Mouse (Mus musculus): ENCODE results near the gene Ube2g1. TPM values are rescaled to one million over a fixed set of nuclear protein-coding genes. Genes with fewer than 3 reads are reported as not detected.
"Not testable (repeated sequence)": the region's sequence is repeated elsewhere in the genome, so short reads cannot be mapped to it uniquely, and the experiment has no call there.

The Ube2g1 gene
- total RNA-seq, 2 experiments from 2014 or later, result 42.6 to 48.7 TPM

- DNase-seq, result peak; percentile 97 to 98
Measured at GRCm38 (mm10) chr11:72689551-72690510, 82.7 kb downstream of the Ube2g1 start, which contains the start of gene Ankfy1. Gene Ankfy1 (plus strand): TSS chr11:72690006.

- DNase-seq, result no peak
Measured at GRCm38 (mm10) chr11:72692353-72692752, 85.3 kb downstream of the Ube2g1 start.

- no peak for DNase-seq
Measured at GRCm38 (mm10) chr11:72695025-72695424, 87.9 kb downstream of the Ube2g1 start.

- DNase-seq, result no peak
Measured at GRCm38 (mm10) chr11:72696368-72696971, 89.4 kb downstream of the Ube2g1 start.

DNA sequence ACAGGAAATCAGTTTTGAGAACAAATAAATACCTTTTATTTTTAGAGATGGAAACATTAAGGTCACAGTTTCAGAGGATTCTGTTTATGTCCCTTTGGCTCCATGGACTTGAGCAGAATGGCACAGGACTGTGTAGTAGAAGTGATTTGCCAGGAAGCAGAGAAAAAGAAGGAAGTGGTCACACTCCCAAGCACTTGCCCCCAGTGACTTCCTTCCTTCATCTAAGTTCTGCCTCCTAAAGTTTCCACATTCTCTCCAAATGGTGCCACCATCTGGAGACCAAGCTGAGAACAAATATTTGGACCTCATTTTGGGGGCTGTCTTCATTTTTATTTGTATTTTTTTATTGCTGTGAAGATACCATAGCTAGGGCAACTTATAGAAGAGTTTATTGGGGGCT lies 90.2 kb downstream of the Ube2g1 start:
- DNase-seq, result no peak

- not testable (repeated sequence) for DNase-seq
Measured at GRCm38 (mm10) chr11:72705111-72705510, 98.0 kb downstream of the Ube2g1 start.

- peak in 1 of 2 experiments; percentile 17 for DNase-seq
Measured at GRCm38 (mm10) chr11:72712721-72713120, 105.6 kb downstream of the Ube2g1 start.

DNA sequence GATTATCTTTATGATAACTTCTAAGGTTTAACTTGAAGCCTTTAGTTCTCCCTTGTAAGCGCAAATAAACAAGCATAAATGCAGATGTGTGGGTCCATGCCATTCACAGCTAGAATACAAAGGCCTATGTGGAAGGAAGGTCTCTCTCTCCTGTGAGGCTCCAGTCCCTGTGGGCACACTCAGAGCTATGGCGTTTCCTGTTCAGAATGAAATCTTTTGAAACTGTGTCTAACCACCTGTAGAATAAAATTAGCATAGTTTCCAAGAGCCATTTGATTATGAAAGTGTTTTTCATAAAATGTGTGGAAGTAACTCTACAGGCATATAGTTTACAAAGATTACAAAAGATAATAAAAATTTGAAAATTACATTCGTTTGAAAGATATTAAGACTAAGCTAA lies 111.1 kb downstream of the Ube2g1 start:
- DNase-seq, result no peak

GRCm38 (mm10) chr11:72723165-72723564 lies 116.1 kb downstream of the Ube2g1 start:
- no peak for DNase-seq

DNA sequence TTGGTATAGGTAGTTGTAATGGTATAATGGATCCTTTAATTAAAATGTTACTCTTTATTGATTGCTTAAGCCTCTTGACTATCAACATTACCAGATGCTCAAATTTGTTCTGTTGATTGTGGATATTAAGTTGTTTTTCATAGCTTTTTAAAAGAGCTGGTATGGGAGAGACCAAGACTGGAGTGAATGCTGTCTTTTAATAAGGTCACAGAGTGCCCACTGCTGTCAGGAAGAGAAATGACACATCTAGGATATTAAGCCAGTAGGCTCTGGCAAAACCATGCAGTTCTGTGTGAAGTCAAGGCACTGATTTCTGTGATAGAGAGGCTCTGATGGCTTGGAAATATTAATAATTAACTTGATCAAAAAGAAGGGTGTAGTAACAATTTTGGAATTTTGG lies 116.8 kb downstream of the Ube2g1 start:
- DNase-seq, result peak in 1 of 2 experiments; percentile 22

DNA sequence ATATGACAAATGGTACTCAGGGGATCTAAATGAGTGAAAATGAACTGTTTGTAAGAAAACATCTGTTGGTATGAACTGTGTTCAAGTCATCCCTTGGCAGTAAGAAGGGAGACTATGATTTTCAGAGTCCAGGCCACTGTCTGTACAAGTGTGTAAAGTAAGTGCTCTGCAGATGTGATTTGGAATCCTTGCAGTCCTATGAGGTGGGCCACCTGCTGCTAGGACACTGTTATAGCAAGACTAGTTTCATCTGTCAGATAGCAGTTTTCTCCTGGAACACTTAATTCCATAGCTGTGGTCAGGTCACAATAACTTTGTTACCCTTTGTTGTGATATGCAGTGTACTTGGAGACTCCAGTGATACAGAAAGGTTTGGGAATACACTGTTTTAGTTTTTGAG lies 118.9 kb downstream of the Ube2g1 start:
- peak; percentile 17 to 20 for DNase-seq

DNA sequence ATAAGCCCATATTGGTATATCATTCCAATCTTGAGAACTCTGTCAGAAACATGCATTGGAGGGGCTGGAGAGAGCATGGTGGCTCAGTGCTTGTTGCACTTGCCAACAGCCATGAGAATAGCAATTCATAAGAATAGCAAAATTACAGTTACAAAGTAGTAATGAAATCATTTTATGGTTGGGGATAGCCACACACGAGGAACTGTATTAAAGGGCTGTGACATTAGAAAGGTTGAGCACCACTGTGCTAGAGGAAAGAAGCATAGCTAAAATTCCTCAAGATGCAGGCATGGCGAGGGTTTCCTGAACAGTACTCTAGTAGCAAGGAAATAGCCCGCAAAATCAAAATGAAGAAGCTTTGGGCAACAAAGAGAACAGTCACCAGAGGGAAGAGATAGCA lies 126.7 kb downstream of the Ube2g1 start:
- no peak for DNase-seq

DNA sequence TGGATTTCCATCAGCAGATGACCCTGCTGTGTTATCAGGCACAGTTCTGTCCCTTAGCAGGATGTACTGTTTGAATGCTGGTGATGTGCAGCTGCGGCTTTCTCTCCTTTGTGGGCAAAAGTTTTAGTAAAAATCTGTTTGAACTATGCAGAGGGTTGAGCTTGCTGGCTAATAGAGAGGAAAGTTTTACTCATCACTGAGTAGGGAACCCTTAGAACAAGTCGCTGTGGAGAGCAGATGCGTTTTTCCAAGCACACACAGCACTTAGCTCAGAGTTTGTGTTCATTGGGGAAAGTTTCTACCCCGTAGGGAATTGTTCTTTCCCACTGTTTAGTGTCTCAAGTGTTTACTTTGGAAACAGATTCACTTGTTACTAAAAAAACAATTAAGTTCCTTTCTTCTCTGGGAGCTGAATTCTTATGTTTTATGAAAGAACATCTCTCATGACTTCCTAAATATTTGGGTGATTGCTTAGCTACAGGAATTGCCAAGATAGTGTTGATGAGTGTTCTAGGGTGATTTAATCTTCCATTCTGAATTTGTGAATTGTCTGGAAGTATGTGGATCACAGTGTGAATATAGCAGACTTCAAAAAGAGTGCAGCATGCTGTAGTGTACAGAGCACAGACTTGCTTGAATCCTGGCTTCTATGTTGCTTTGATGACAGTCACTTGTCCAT lies 127.9 kb downstream of the Ube2g1 start:
- no peak for DNase-seq

DNA sequence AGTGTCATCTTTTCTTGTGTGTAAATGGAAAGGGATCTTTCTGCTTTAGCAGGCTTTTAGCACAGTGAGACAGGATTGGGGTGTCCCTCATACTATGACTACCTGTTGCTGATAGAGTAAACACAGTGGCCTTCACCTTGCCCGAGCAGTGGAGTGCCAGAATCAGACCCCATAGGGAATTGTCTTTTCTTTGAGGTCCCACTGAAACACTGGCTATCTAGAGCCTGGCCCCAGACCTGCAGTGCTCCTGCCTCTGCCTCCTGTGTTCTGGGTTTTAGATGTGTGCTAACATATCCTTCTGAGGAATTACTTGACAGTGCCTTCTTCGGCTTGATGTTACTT lies 128.4 kb downstream of the Ube2g1 start:
- no peak for DNase-seq

Small RNAs within 50 kb of the gene (microRNA-seq; reads per million reads assigned to microRNA genes)
- gene Gm25678, result not detected

Other genes with a start within 250 kb of the Ube2g1 start
- gene Tekt1, start 244.8 kb upstream of the Ube2g1 start, total RNA-seq (2021), result under 1 TPM; 0.26 to 0.40 TPM
- gene Smtnl2, start 195.6 kb upstream of the Ube2g1 start, total RNA-seq (2021), result 1 to 10 TPM; 1.7 to 2.4 TPM
- gene Ggt6, start 171.8 kb upstream of the Ube2g1 start, total RNA-seq (2021), result 1 to 10 TPM in 1 of 2 experiments, under 1 TPM in 1; 0.79 to 5.3 TPM
- 100 to 1,000 TPM in 1 of 2 experiments, 10 to 100 TPM in 1; 86.3 to 101 TPM for gene Mybbp1a, start 165.9 kb upstream of the Ube2g1 start, total RNA-seq (2021)
- 1 to 10 TPM; 2.2 to 3.4 TPM for gene Spns2, start 117.4 kb upstream of the Ube2g1 start, total RNA-seq (2021)
- gene Spns3, start 56.8 kb upstream of the Ube2g1 start, total RNA-seq (2021), result under 1 TPM; 0.13 to 0.23 TPM
- 10 to 100 TPM; 41.4 to 43.7 TPM for gene Ankfy1, start 82.7 kb downstream of the Ube2g1 start, total RNA-seq (2021)
- gene Cyb5d2, start 188.9 kb downstream of the Ube2g1 start, total RNA-seq (2021), result 10 to 100 TPM; 18.1 to 25.2 TPM
- gene Zzef1, start 188.9 kb downstream of the Ube2g1 start, total RNA-seq (2021), result 10 to 100 TPM; 35.8 to 37.7 TPM

Measured in adrenal gland, postnatal 36 days (tissue).